Mouse (Mus musculus): ENCODE results near the gene Rabggtb. TPM values are rescaled to one million over a fixed set of nuclear protein-coding genes. Genes with fewer than 3 reads are reported as not detected.
"Not testable (repeated sequence)": the region's sequence is repeated elsewhere in the genome, so short reads cannot be mapped to it uniquely, and the experiment has no call there.

Gene Rabggtb
- total RNA-seq, 1 experiment from 2014 or later, result 138 TPM

DNA sequence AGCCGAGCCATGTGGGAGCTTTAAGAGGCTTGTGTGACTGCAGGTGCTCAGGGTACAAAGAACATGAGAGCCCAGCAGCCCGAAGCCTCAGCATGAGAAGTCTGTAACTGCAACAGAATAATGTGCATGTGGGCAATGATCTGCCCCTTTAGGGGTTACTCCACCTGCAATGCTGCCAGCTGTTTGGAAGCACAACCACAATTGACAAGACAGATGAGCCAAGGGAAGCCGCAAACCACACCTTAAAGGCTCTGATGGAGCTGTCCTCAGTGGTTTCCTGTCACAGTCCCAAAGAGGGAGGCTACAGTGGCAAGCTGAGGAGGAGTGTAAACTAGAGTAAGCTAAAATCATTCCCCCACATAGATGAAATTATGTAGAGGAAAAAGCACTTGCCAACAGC is 17.4 kb downstream of the Rabggtb start:
- peak; percentile 91 to 92 for ATAC-seq (replicated peaks in 1 of 2; ENCODE audit: insufficient read depth in 1 of 2, low FRiP score in 2 of 2, low TSS enrichment in 1 of 2, low read depth in 1 of 2, poor library complexity in 2 of 2, severe bottlenecking in 2 of 2)

DNA sequence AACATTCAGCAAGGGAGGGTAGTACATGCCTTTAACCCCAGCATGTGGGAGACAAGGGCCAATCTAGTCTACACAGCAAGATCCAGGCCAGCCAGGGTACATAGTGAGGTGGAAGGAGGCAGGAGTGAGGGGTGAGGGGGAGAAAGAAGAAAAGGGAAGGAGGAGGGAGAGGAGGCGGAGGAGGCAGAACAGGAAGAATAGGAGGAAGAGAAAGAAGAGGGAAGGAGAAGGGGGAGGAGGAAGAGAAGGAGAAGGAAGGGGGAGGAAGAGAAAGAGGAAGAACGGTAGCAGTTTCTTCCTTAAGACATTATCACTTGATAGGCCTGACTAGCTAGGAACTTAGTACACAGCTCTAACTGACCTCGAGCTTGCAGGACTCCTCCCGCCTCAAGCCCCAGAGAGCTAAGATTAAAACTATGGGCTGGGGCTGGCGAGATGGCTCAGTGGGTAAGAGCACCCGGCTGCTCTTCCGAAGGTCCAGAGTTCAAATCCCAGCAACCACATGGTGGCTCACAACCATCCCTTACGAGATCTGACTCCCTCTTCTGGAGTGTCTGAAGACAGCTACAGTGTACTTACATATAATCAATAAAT is 23.5 kb downstream of the Rabggtb start:
- peak in 1 of 2 experiments; percentile 27; a peak in 1 of 4 replicates for ATAC-seq (replicated peaks in 1 of 2; ENCODE audit: insufficient read depth in 1 of 2, low FRiP score in 2 of 2, low TSS enrichment in 1 of 2, low read depth in 1 of 2, poor library complexity in 2 of 2, severe bottlenecking in 2 of 2)

DNA sequence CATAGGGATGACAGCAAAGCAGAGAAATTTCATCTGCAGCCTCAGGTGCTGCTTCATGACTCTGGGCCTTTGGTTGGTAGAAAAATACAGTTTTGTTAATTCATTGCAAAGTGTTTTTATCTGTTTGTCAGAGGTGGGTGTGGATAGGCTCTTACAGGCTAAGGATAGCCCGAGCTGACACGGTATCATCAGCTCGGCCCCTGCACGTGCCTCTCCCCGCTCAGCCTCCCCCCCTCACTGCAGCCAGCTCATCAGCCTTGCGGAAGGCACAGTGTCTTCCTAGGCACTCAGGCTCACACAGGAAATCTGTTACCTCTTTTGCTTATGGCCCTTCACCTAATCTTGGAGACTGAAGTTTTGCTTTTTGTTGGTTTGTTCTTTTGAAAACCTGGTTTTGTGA is 24.7 kb downstream of the Rabggtb start:
- ATAC-seq (replicated peaks in 1 of 2; ENCODE audit: insufficient read depth in 1 of 2, low FRiP score in 2 of 2, low TSS enrichment in 1 of 2, low read depth in 1 of 2, poor library complexity in 2 of 2, severe bottlenecking in 2 of 2), result no peak

DNA sequence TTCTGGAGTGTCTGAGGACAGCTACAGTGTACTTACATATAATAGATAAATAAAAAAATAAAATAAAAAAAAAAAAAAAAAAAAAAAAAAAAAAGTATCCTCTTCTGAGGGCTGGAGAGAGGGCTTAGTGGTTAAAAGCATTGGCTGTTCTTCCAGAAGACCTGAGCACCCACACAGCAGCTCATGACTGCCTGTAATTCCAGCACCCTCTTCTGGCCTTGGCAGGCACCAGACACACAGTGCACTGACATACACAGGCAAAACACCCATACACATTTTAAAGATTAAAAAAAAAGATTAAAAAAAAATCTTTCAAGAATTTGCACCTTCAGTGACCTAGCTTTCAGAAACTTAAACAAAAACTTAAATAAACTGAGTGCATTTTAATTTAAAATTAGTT is 26.5 kb downstream of the Rabggtb start:
- no peak for ATAC-seq (replicated peaks in 1 of 2; ENCODE audit: insufficient read depth in 1 of 2, low FRiP score in 2 of 2, low TSS enrichment in 1 of 2, low read depth in 1 of 2, poor library complexity in 2 of 2, severe bottlenecking in 2 of 2)

DNA sequence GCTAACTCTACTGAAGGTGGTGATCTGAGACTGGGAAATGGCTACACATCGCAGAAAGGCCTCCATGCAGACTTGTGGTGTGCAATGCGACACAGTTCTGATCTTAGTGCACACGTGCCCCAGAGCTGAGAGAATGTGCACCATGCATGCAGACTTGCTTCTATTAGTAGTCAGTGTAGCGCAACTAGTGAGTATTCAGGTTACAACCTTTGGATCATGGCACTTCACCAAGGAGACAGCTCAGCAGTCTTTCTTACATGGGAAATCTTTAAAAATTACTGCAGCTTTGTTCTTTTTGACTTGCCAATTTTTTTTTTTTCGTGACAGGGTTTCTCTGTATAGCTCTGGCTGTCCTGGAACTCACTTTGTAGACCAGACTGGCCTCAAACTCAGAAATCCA is 41.4 kb downstream of the Rabggtb start:
- no peak for ATAC-seq (replicated peaks in 1 of 2; ENCODE audit: insufficient read depth in 1 of 2, low FRiP score in 2 of 2, low TSS enrichment in 1 of 2, low read depth in 1 of 2, poor library complexity in 2 of 2, severe bottlenecking in 2 of 2)

DNA sequence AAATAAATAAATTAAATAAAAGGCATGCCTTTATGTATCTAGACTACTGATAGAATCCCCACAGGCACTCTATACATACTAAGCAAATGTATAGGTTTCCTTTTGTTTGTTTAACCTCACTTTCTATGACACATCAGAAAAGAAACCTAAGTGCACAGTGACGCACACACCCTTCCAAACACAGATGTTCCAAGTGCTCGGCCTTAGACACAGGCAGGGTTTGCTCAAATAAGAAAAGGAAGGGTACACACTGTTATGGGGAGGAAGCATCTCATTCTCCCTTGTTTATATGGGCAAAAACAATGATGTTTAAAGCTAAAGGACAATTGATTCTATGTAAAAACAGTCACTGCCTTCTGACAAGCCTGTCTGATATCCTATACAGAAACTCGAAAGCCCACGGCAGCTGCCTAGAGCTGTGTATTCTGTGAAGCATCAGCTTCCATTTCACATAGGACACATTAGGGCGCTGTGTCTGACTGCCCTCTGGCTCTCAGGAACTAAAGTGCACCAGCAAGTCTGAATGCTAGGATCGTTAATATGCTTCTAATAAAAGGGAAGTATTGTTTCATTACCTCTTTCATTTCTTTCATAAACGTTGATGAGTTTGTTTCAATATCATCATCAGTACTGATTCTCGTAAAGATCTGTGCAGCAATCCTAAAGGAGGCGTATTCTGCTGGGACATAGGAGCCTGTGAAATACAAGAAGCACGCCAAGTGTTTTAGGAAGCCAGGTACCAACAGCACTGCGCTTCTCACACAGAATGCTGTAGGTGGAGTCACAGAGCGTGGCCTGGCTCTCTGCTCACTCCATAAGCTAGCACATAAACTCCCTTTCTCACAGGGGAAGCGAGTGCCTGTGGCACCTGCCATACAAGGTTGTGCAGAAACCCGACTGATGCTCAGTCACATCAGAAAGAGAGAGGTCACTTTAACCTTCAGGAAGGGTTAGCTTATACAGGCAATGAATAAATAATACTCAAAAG is 45.4 kb downstream of the Rabggtb start:
- ATAC-seq (replicated peaks in 1 of 2; ENCODE audit: insufficient read depth in 1 of 2, low FRiP score in 2 of 2, low TSS enrichment in 1 of 2, low read depth in 1 of 2, poor library complexity in 2 of 2, severe bottlenecking in 2 of 2), result no peak

DNA sequence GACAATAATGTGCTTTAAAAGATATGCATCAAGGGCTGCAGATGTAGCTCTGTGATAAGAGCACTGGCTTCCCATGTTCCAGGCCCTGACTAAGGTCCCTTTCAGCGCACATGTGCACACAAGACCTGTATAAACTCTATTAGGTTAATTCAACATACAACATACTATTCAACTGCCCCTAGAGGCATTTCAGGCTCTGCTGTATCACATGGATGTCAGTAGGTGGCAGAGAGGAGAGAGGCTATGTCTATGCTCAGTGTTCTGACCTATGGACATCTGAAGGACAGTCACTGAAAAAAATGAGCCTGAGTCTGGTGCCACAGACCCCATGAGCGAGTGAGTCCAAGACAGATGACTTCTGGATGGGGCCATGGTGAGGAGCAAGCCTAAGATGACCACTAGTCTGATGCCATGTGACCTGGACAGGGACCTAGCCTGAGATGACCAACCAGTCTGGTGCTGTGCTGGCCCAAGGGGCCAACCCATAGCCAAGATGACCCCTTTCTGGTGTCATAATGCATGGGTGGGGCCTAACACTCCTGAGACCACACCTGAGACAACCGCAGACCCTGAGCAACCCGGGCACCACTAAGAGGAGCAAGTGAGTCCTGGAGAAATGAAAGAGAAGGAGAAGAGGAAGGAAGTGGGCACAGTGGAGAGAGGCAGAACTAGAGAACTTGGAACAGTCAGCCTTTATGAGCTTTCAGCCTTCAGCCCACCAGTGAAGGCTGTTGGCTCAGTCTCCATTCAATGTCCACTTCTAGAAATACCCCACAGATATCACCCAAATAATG is 48.0 kb downstream of the Rabggtb start:
- ATAC-seq (replicated peaks in 1 of 2; ENCODE audit: insufficient read depth in 1 of 2, low FRiP score in 2 of 2, low TSS enrichment in 1 of 2, low read depth in 1 of 2, poor library complexity in 2 of 2, severe bottlenecking in 2 of 2), result peak; percentile 37 to 38

DNA sequence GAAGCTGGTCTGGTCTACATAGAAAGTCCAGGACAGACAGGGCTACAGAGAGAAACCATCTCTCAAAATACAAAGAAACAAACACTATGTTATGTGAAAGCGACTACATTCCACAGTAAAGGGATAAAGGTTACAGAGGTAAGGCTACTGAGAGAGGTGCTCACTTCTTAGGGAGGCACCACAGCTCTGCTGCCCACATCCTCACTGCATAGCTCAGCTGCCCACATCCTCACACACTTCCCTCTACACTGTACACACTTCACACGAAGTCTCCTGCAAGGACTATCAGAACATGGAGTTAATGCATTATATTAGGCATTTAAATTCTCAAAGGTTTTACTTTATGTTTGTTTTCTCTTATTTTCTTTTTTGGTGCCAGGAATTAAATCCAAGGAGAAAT is 49.0 kb downstream of the Rabggtb start:
- peak; percentile 89 to 92 for ATAC-seq (replicated peaks in 1 of 2; ENCODE audit: insufficient read depth in 1 of 2, low FRiP score in 2 of 2, low TSS enrichment in 1 of 2, low read depth in 1 of 2, poor library complexity in 2 of 2, severe bottlenecking in 2 of 2)

DNA sequence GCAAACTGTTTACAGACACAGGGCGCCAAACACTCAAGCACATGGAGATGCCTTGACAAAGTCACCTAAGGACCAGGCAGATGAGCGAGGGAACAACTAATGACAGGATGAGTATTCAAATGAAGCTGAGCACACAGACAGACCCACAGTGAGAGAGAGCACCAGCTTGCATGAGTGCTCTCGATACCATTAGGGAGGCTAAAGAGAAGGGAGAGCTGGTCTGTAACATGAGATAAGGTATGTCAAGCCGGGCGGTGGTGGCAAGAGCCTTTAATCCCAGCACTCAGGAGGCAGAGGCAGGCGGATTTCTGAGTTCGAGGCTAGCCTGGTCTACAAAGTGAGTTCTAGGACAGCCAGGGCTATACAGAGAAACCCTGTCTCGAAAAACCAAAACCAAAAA is 52.4 kb downstream of the Rabggtb start:
- not testable (repeated sequence) for ATAC-seq (replicated peaks in 1 of 2; ENCODE audit: insufficient read depth in 1 of 2, low FRiP score in 2 of 2, low TSS enrichment in 1 of 2, low read depth in 1 of 2, poor library complexity in 2 of 2, severe bottlenecking in 2 of 2)

DNA sequence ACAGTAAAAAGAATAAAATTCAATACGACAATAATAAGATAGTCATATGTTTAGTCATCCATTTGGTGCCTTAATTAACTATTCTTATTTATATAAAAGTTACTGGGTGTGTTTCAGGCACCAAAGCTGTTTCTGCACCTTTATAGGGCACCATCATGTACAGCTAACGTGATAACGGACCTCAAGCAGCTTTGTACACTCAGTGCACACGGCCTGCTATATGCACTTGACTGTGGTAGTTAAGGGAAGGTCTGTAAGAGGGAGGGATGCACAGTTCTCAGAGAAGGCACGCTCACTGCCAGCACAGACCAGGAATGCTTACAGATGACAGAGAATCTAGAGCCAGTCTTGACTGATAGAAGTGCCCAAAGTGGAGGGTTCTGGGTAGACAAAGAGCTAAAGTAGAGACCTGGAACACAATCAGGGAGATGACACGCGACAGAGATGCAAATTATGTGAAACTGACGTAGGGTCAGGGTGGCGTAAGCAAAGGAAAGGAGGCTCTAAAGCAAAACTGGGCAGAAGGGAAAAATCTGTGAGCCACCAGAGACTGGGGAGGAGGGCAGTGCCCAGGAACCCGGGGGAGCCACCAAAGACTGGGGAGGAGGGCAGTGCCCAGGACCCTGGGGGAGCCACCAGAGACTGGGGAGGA is 54.3 kb downstream of the Rabggtb start:
- no peak for ATAC-seq (replicated peaks in 1 of 2; ENCODE audit: insufficient read depth in 1 of 2, low FRiP score in 2 of 2, low TSS enrichment in 1 of 2, low read depth in 1 of 2, poor library complexity in 2 of 2, severe bottlenecking in 2 of 2)

Other genes starting within 250 kb of the Rabggtb start
- gene St6galnac3, start 187.8 kb downstream of the Rabggtb start, total RNA-seq (2017), result 9.1 and 13.5 TPM in 2 replicates
- gene Asb17, start 68.8 kb downstream of the Rabggtb start, total RNA-seq (2017), result not detected in 2 replicates
- gene Msh4, start 6.9 kb downstream of the Rabggtb start, total RNA-seq (2017), result 0.20 and 0.44 TPM in 2 replicates
- 359 and 587 TPM in 2 replicates for gene Acadm, start 31.6 kb upstream of the Rabggtb start, total RNA-seq (2017)
- gene Slc44a5, start 60.4 kb upstream of the Rabggtb start, total RNA-seq (2017), result not detected in 2 replicates

Data from hematopoietic stem cell, adult 5-6 weeks (primary cell).